In the genomic region with DNA sequence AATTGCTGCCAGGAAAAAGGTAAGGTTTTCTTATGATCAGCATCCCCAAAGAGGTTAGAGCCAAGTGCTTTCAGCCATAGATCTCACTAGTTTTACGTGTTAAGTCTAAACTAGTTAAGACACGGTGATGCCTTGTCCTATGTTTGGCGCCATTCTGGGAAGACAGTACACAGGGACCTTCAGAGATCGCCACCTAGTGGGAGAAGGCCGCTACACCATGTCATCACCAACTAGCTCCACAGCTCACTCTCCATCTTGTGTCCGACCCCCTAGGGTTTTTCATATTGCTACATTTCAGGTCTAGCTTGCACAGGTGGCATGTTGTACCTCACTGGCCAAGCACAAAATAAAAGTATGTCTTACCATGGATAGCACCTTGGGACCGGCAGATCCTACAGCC, we compare ENCODE assay signal across 8 mouse cellular contexts. TPM values are rescaled to one million over a fixed set of nuclear protein-coding genes. Genes with fewer than 3 reads are reported as not detected.
DNase-seq lines count a peak whose midpoint lies in the region; ATAC-seq lines count a peak whose summit lies in the region.

No protein-coding gene starts in this region.

- 14% methylated on average over 7 of the region's 7 CpGs for WGBS in kidney, embryonic 15.5 days
- WGBS in midbrain, embryonic 13.5 days = 13% methylated on average over 7 of the region's 7 CpGs

- no peak overlapping the region for H3K4me2 ChIP-seq in kidney, embryonic 15.5 days
- H3K4me2 ChIP-seq in midbrain, embryonic 13.5 days (replicated peaks) = no peak overlapping the region

- H3K27ac ChIP-seq in kidney, embryonic 15.5 days = no peak overlapping the region
- H3K27ac ChIP-seq in midbrain, embryonic 13.5 days = no peak overlapping the region

- H3K27me3 ChIP-seq in kidney, embryonic 15.5 days = no peaks in the 10 kb centered on the region
- no peaks in the 10 kb centered on the region for H3K27me3 ChIP-seq in midbrain, embryonic 13.5 days

- H3K36me3 ChIP-seq in kidney, embryonic 15.5 days = no peaks in the 10 kb centered on the region
- H3K36me3 ChIP-seq in midbrain, embryonic 13.5 days = no peaks in the 10 kb centered on the region

- no peak overlapping the region for H3K4me3 ChIP-seq in kidney, embryonic 15.5 days (replicated peaks)
- H3K4me3 ChIP-seq in midbrain, embryonic 13.5 days (replicated peaks) = no peak overlapping the region

- no peak overlapping the region for H3K9ac ChIP-seq in kidney, embryonic 15.5 days
- no peak overlapping the region for H3K9ac ChIP-seq in midbrain, embryonic 13.5 days (replicated peaks)

- DNase-seq in kidney, adult 11 months = peak; percentile 42
- DNase-seq in cerebellum, adult 8-10 months = peak; percentile 78
- DNase-seq in forelimb bud, embryonic 11.5 days (ENCODE audit: low read depth, low spot score) = peak; percentile 80
- peak; percentile 91 for DNase-seq in induced T-regulatory cell, adult 2 months (ENCODE audit: low read depth)
- DNase-seq in left cerebral cortex, adult 8-10 months (ENCODE audit: low spot score in 2 of 2) = peak; percentile 21 to 65
- peak; percentile 46 to 76 for DNase-seq in spleen, adult 18-20 months

- ATAC-seq in kidney, embryonic 15.5 days (replicated peaks; ENCODE audit: low FRiP score) = no peak; the same call in 1 of the 2 replicates
- peak; percentile 80 for ATAC-seq in midbrain, embryonic 13.5 days

- no peaks in the 10 kb centered on the region for H3K9me3 ChIP-seq in kidney, embryonic 15.5 days (replicated peaks)
- no peaks in the 10 kb centered on the region for H3K9me3 ChIP-seq in midbrain, embryonic 13.5 days

- no peaks in the 10 kb centered on the region for H3K4me1 ChIP-seq in kidney, embryonic 15.5 days
- no peaks in the 10 kb centered on the region for H3K4me1 ChIP-seq in midbrain, embryonic 13.5 days (replicated peaks)

RNA-seq across cellular contexts. Expression of gene Ccdc38, which starts 8.6 kb away (rescaled TPM):
- 0.31 and 0.42 TPM in 2 replicates for polyA plus RNA-seq in kidney, embryonic 15.5 days (2015; fragmentation: Nextera tagmentation; extraction: Ambion mirVana)
- total RNA-seq in left cerebral cortex, adult 8-10 months (2022) = not detected
- polyA plus RNA-seq in midbrain, embryonic 13.5 days (2015; fragmentation: Nextera tagmentation; extraction: Ambion mirVana) = 0.46 and 0.57 TPM in 2 replicates

RNA-seq across cellular contexts. Expression of gene Amdhd1, which starts 9.2 kb away (rescaled TPM):
- polyA plus RNA-seq in kidney, embryonic 15.5 days (2015; fragmentation: Nextera tagmentation; extraction: Ambion mirVana) = 0.62 and 1.1 TPM in 2 replicates
- total RNA-seq in left cerebral cortex, adult 8-10 months (2022) = under 1 TPM; 0.15 to 0.75 (median 0.35) TPM
- polyA plus RNA-seq in midbrain, embryonic 13.5 days (2015; fragmentation: Nextera tagmentation; extraction: Ambion mirVana) = 0.15 TPM in 2 replicates

RNA-seq across cellular contexts. Expression of gene Snrpf, which starts 40.5 kb away (rescaled TPM):
- 139 TPM in 2 replicates for polyA plus RNA-seq in kidney, embryonic 15.5 days (2015; fragmentation: Nextera tagmentation; extraction: Ambion mirVana)
- 10 to 100 TPM in 3 of 4 experiments, 1 to 10 TPM in 1; 9.7 to 14.9 (median 11.3) TPM for total RNA-seq in left cerebral cortex, adult 8-10 months (2022)
- polyA plus RNA-seq in midbrain, embryonic 13.5 days (2015; fragmentation: Nextera tagmentation; extraction: Ambion mirVana) = 95.8 and 101 TPM in 2 replicates
